Comparison of ENCODE assay signal across 9 mouse cellular contexts in genomic region chr2:33365703-33366471, GRCm38 (mm10). TPM values are rescaled to one million over a fixed set of nuclear protein-coding genes. Genes with fewer than 3 reads are reported as not detected.
DNase-seq lines count a peak whose midpoint lies in the region; ATAC-seq and TF ChIP-seq lines count a peak whose summit lies in the region.
"Had no signal": no experiment of that assay in that cellular context is flagged by ENCODE, and none has a peak within 500 bp of the region (broad histone marks: within the 10 kb centered on the region; RNA-seq: fewer than 3 reads in every experiment).

No protein-coding gene starts in this region.

- WGBS in liver, embryonic 15.5 days (ENCODE audit: insufficient replicate concordance): 63% methylated on average over 9 of the region's 9 CpGs
- WGBS in liver, embryonic 12.5 days (ENCODE audit: insufficient replicate concordance): 66% methylated on average over 9 of the region's 9 CpGs
- 52% methylated on average over 9 of the region's 9 CpGs for WGBS in intestine, postnatal 0 days
- 24% methylated on average over 9 of the region's 9 CpGs for WGBS in stomach, embryonic 15.5 days

- H3K4me1 ChIP-seq in liver, embryonic 15.5 days (replicated peaks): peaks cover 24% of the 10 kb centered on the region
- H3K4me1 ChIP-seq in liver, embryonic 12.5 days: peaks cover 17% of the 10 kb centered on the region
- peaks cover 17% of the 10 kb centered on the region; the same call in 1 of the 2 replicates for H3K4me1 ChIP-seq in intestine, postnatal 0 days (replicated peaks; ENCODE audit: control insufficient read depth, insufficient read depth, low read length)
- H3K4me1 ChIP-seq in stomach, embryonic 15.5 days: peaks cover 23% of the 10 kb centered on the region

- H3K4me2 ChIP-seq in liver, embryonic 15.5 days: no peak overlapping the region; the same call in 1 of the 2 replicates
- no peak overlapping the region for H3K4me2 ChIP-seq in liver, embryonic 12.5 days
- H3K4me2 ChIP-seq in intestine, postnatal 0 days (replicated peaks; ENCODE audit: low read depth): no peak overlapping the region
- H3K4me2 ChIP-seq in stomach, embryonic 15.5 days: 0 out of 2 replicates have a peak overlapping the region, but pooled peaks have one; percentile 4

- no peak overlapping the region for H3K4me3 ChIP-seq in liver, embryonic 15.5 days (replicated peaks)
- no peak overlapping the region for H3K4me3 ChIP-seq in liver, embryonic 12.5 days
- no peak overlapping the region for H3K4me3 ChIP-seq in intestine, postnatal 0 days (ENCODE audit: low read depth, low read length)
- no peak overlapping the region for H3K4me3 ChIP-seq in stomach, embryonic 15.5 days (replicated peaks)

- no peak for DNase-seq in frontal cortex, postnatal 14 days (ENCODE audit: low spot score in 2 of 2)
- DNase-seq in embryo, embryonic 11 days: no peak
- no peak for DNase-seq in testis, postnatal 14 days (ENCODE audit: low spot score)
- DNase-seq: adrenal gland, postnatal 36 days had no signal

- no peaks in the 10 kb centered on the region for H3K36me3 ChIP-seq in liver, embryonic 15.5 days (replicated peaks)
- H3K36me3 ChIP-seq in liver, embryonic 12.5 days: no peaks in the 10 kb centered on the region
- no peaks in the 10 kb centered on the region; the same call in none of the 2 replicates for H3K36me3 ChIP-seq in intestine, postnatal 0 days (ENCODE audit: control insufficient read depth, insufficient read depth)
- no peaks in the 10 kb centered on the region for H3K36me3 ChIP-seq in stomach, embryonic 15.5 days

- H3K27ac ChIP-seq in liver, embryonic 15.5 days (replicated peaks): peak overlapping the region; percentile 15; the same call in 1 of the 2 replicates
- no peak overlapping the region for H3K27ac ChIP-seq in liver, embryonic 12.5 days
- H3K27ac ChIP-seq in intestine, postnatal 0 days (ENCODE audit: low read depth, low read length): peak overlapping the region; percentile 41
- H3K27ac ChIP-seq in stomach, embryonic 15.5 days: peak overlapping the region; percentile 85

- peak; percentile 29; the same call in 1 of the 2 replicates for ATAC-seq in frontal cortex, adult (ENCODE audit: low TSS enrichment)
- ATAC-seq in liver, embryonic 15.5 days (ENCODE audit: insufficient read depth): peak; percentile 59; the same call in 1 of the 2 replicates
- no peak for ATAC-seq in liver, embryonic 12.5 days
- no peak for ATAC-seq in intestine, postnatal 0 days
- ATAC-seq in stomach, embryonic 15.5 days (ENCODE audit: insufficient read depth, low FRiP score, low read depth): peak; percentile 64

- no peaks in the 10 kb centered on the region for H3K9me3 ChIP-seq in liver, embryonic 15.5 days (replicated peaks)
- H3K9me3 ChIP-seq in liver, embryonic 12.5 days (replicated peaks): no peaks in the 10 kb centered on the region
- no peaks in the 10 kb centered on the region for H3K9me3 ChIP-seq in intestine, postnatal 0 days (ENCODE audit: control insufficient read depth)
- H3K9me3 ChIP-seq in stomach, embryonic 15.5 days: no peaks in the 10 kb centered on the region

- H3K9ac ChIP-seq in liver, embryonic 15.5 days: no peak overlapping the region
- H3K9ac ChIP-seq in liver, embryonic 12.5 days: no peak overlapping the region
- H3K9ac ChIP-seq in intestine, postnatal 0 days (ENCODE audit: low read depth, low read length): no peak overlapping the region
- H3K9ac ChIP-seq in stomach, embryonic 15.5 days: no peak overlapping the region

- H3K27me3 ChIP-seq in liver, embryonic 15.5 days: no peaks in the 10 kb centered on the region
- H3K27me3 ChIP-seq in liver, embryonic 12.5 days (replicated peaks): 0 out of 2 replicates have a peak, but pooled peaks cover 3% of the 10 kb centered on the region
- H3K27me3 ChIP-seq in intestine, postnatal 0 days (replicated peaks; ENCODE audit: control insufficient read depth, insufficient read depth, low read length): no peaks in the 10 kb centered on the region
- no peaks in the 10 kb centered on the region for H3K27me3 ChIP-seq in stomach, embryonic 15.5 days (replicated peaks)

- TF ChIP-seq CTCF in intestine, postnatal 0 days (IDR thresholded peaks at IDR 0.05; ENCODE audit: low read depth): no peak

RNA-seq across cellular contexts. Expression of gene Ralgps1, which starts 5.4 kb away (rescaled TPM):
- 0.90 TPM in 2 replicates for polyA plus RNA-seq in liver, embryonic 15.5 days (2015; fragmentation: Nextera tagmentation; extraction: Ambion mirVana)
- 1.1 and 1.4 TPM in 2 replicates for polyA plus RNA-seq in liver, embryonic 12.5 days (2016; fragmentation: Nextera tagmentation; extraction: Ambion mirVana)
- 4.0 and 4.9 TPM in 2 replicates for polyA plus RNA-seq in intestine, postnatal 0 days (2015; fragmentation: Nextera tagmentation; extraction: Ambion mirVana)
- polyA plus RNA-seq in stomach, embryonic 15.5 days (2015; fragmentation: Nextera tagmentation; extraction: Ambion mirVana): 6.2 and 8.9 TPM in 2 replicates

Comparison
In these comparisons a context has a peak if more than half of its experiments do, and no peak if none do; other contexts are left out.
1. ATAC-seq: peak in frontal cortex, adult (single experiment), liver, embryonic 15.5 days (single experiment) and stomach, embryonic 15.5 days (single experiment); none in liver, embryonic 12.5 days (single experiment) and intestine, postnatal 0 days (single experiment).